Mouse (Mus musculus) gastrocnemius, adult 2 months (tissue): ENCODE measurements around the gene Tnni2. TPM values are rescaled to one million over a fixed set of nuclear protein-coding genes. Genes with fewer than 3 reads are reported as not detected.

Source experiments
- DNase-seq: peaks from one replicate; pipeline ENCODE4 v3.0.0; 2022
- H3K27ac ChIP-seq: fragments of 200-600 bp; 2 replicates; pipeline ENCODE4 v1.8.1; 2022; ENCODE audit warnings: mild to moderate bottlenecking
- H3K4me3 ChIP-seq: fragments of 200-600 bp; 2 replicates; pipeline ENCODE4 v1.8.1; 2022; ENCODE audit warnings: mild to moderate bottlenecking, moderate library complexity
- CTCF ChIP-seq: fragments of 200-600 bp; IDR thresholded peaks from 2 replicates; pipeline ENCODE4 v1.8.1; 2022; ENCODE audit warnings: antibody characterized with exemption, mild to moderate bottlenecking, moderate library complexity
- intact Hi-C: fragments of 180-260 bp; cut with DNase I; formaldehyde crosslinking; loops from one replicate; pipeline ENCODE4 v1.15.1; 2025
- total RNA-seq, 2 experiments: library from RNA; stranded (reverse); gene quantifications; 2 replicates each; pipeline ENCODE4 v1.2.3; 2021

The Tnni2 gene
- total RNA-seq, 2 experiments from 2014 or later, result 15,929 to 19,962 TPM

DNA sequence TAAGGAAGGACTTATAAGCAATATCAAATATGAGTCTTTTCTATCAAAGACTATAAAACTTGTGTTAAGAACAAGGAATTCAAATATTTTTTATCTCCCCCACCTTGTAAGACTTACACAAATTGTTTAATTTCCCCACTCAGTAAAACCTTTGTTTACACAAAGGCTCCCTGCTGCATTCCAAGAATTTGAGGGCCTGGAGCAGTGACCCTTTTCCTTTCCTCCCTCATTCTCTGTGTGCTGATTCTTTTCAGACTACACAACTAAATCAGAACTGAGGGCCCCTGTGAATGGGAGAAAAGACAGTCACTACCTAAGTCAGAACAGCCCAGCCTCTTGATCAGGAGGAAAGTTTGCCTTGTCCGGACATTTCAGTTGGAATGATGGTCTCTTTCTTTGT is 13.1 kb downstream of the Tnni2 start:
- intact Hi-C loops, result no loop called here
- H3K27ac ChIP-seq, result peak overlapping the region; percentile 35; the same call in 1 of the 2 replicates

DNA sequence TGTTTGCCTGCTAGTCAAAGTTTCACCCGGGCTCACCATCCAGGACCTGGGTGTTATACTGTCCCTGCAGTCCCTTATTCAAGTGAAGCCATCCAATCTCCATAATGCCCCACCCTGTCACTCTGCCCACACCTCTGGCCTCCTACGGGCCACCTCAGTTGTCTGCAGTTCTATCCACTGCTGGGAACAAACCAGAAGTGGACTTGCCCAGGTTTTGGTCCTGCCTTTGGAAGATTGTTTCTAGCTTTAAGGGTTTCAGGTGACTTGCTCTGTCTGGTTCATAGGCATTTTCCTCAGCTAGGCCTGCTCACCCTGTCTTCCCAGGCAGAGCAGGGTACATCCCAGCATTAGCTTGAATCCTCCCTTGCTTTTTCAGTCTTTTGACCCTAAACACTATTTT is 13.6 kb downstream of the Tnni2 start:
- peak; percentile 15 for DNase-seq
- Histone ChIP-seq H3K4me3 (no peak overlapping the region), H3K27ac (peak overlapping the region; percentile 46)
- no peak for TF ChIP-seq CTCF
- intact Hi-C loops, result no loop called here

More for the DNA sequence above, 13.1 kb downstream of the Tnni2 start:
- H3K4me3 ChIP-seq, result no peak overlapping the region
- no peak for TF ChIP-seq CTCF
- no peak for DNase-seq

DNA sequence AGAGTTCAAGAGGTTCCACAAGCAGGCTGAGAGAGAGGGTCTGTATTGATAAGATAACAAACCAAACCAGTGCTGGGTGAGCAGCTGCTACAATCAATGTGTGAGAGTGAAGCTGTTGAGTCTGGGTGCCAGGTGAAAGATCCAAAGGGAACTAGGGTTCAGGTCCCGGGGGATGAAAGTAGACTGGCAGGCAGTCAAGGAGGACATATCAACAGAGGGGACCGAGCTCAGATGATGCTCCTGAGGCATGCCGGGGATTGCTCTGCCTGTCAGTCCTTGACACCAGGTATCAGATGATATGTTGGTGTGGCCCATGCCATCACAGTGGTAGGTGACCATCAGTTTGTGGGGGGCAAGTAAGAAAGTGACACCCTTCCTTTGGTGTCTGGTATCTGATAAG is 15.2 kb downstream of the Tnni2 start:
- intact Hi-C loops, result no loop called here
- no peak for TF ChIP-seq CTCF

DNA sequence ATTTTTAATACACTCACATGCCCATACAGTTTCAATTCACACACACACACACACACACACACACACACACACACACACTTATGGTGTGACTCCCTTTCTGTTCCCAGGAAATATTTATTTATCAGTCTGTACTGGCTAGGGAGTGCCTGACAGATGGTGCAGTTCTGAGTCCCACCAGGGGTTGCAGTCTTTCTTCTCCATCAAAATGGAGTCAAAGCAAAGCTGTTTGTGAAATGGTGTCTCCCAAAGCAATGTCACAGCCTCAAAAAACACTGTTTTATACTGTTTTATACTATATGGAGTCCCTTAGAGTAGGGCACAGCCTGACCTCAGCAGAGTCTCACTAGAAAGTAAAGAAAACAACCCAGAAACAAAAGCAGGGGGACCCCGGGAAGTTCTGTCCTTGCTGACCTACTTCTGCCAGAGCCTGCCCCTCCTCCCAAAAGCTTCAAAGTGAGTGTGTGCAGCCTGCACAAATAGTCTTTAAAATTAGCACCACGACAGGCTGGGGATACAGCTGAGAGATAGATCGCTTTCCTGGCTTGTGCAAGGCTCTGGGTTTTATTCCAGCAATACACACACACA is 15.7 kb downstream of the Tnni2 start:
- TF ChIP-seq CTCF, result peak; percentile 27; the same call in 1 of the 2 replicates
- intact Hi-C loops, result no loop called here
- peak; percentile 61 for DNase-seq
- Histone ChIP-seq H3K27ac (peak overlapping the region; percentile 89), H3K4me3 (peak overlapping the region; percentile 16)

More for the DNA sequence above, 15.2 kb downstream of the Tnni2 start:
- DNase-seq, result peak; percentile 36
- Histone ChIP-seq H3K4me3 (no peak overlapping the region), H3K27ac (peak overlapping the region; percentile 89)

DNA sequence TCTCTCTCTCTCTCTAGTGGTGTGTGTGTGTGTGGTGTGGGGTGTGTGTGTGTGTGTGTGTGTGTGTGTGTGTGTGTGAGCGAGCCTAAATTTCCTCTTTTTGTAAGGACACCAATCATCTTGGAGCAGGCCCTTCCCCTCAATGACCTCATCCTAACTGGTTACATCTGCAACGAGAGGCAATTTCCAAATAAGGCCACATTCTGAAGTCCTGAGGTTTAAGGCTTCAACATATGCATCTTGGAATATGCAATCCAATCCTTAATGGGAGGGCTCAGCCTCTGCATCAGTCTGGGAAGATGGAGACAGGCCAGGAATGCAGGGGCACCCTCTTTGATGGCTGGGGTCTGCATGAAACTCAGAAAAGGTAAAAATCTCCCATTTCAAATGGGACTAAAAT is 16.4 kb downstream of the Tnni2 start:
- peak overlapping the region; percentile 89 for H3K27ac ChIP-seq

DNA sequence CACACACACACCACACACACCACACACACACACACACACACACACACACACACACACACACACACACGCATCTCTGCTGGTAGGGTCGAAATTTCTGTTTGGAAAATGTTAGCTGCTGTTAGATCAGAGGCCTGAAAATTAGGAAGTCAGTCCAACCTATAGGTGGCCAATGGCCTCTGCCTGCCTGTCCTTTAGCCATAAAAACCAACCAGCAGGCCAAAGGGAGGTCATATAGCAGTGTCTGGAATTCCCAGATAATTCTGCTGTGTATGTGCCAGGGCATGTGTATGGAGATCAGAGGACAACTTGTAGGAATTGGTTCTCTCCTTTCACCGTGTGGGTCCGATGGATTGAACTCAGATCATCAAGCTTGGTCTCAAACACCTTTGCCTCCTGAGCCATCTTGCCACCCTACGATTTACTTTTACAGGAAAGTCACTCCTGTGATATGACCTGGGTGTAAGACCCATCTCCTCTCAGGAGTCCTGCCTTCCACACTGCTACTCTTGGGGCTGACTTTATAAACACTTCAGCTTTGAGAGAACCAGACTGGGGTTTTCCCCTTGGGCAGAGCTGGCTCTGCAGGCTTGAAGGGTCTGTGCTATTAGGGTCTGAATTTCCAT is 17.2 kb downstream of the Tnni2 start:
- peak overlapping the region; percentile 93 for H3K27ac ChIP-seq
- no peak overlapping the region for H3K4me3 ChIP-seq
- intact Hi-C loops, result no loop called here
- TF ChIP-seq CTCF, result no peak
- peak; percentile 13 for DNase-seq

More for the DNA sequence above, 16.4 kb downstream of the Tnni2 start:
- no peak for TF ChIP-seq CTCF
- no peak overlapping the region for H3K4me3 ChIP-seq
- intact Hi-C loops, result no loop called here
- DNase-seq, result peak; percentile 21

DNA sequence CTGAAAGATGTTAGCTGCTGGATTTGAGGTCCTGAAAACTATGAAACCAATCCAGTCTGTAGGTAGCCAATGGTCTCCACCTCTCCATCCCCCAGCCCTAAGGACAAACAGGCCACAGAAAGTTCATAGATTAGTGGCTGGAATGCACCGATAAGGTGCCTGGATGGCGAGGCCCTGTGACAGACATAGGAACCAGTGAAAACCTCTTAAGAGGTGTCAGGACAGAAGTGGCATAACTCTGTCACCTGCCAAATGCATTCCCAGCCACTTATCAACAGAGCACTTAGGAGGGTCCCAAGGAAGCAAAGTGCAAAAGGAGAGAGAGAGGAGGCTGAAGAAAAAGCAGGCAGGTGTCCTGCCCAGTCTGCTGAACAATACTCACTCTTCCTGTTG is 17.7 kb downstream of the Tnni2 start:
- Histone ChIP-seq H3K27ac (peak overlapping the region; percentile 93), H3K4me3 (no peak overlapping the region)
- intact Hi-C loops, result no loop called here
- DNase-seq, result peak; percentile 8
- no peak for TF ChIP-seq CTCF

DNA sequence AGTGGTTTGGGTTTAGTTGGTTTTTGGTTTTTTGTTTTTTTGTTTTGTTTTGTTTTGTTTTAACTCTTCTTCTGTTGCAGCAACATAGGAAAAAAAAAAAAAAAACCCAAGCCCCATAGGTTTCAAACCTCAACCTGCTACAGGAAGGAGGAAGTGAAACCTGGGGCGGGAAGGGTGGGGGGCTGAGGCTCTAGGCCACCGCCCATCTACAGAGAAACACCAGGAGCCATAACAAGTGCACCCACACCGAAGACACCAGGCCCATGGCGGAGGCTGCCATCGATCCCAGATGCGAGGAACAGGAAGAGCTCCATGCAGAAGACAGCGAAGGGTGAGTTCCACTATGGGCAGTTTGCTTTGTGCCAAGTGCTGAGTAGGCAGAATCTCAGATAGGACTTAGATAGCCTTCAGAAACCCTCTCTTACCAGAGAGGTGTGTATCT is 19.0 kb downstream of the Tnni2 start, which contains the start of gene Lsp1:
Lsp1 (plus strand) TSS at position 174 of the 442 bp plus-strand sequence.
- H3K4me3 ChIP-seq, result peak within 1 kb of the TSS; percentile 55
- peak; percentile 29 for DNase-seq
- intact Hi-C loops, result no loop called here
- H3K27ac ChIP-seq, result peak within 1 kb of the TSS; percentile 93
- TF ChIP-seq CTCF, result no peak

DNA sequence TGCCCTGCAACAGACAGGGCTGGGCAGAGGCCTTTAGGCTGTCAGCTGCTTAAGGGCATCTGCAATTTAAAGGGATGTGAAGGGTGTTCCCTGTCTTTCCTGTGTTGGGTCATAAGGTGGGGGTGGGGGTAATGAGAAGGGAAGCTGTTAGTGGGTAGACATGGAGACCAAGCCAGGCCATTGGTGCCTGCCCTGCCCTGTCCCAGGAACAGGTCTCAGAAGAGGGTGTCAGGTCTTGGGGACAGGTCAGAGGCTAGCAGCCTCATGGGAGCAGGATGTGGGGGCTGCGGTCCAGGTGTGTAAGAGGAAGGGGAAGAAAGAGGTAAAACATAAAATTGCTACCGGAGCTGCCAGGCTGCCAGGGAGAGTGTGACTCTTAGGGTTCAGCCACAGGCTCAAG is 19.8 kb downstream of the Tnni2 start:
- Histone ChIP-seq H3K4me3 (peak overlapping the region; percentile 55), H3K27ac (peak overlapping the region; percentile 93)
- DNase-seq, result peak; percentile 31
- intact Hi-C loops, result no loop called here
- TF ChIP-seq CTCF, result no peak

DNA sequence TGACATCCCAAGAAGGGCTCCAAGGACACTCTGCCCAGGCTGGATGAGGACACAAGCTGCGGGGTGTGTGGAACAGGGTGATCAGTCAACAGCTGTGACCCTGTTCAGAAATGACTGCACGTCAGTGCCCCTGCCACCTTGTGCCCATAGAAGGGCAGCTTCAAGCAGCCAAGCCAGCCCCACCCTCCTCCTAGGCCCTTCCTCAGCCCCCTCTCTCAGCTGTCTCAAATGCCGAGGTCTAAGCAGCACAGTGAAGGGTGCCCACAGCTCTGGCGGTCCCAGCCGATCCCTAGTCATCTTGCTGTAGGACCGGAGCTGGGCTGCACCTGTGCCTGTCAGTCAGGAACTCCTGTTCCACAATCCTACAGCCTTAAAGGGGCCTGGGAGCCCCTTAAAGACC is 20.6 kb downstream of the Tnni2 start:
- H3K27ac ChIP-seq, result peak overlapping the region; percentile 93
- no peak for TF ChIP-seq CTCF
- intact Hi-C loops, result loop anchor here (1.0 kb wide), 1 partner anchor 33 kb away; no protein-coding TSS in a partner anchor

DNA sequence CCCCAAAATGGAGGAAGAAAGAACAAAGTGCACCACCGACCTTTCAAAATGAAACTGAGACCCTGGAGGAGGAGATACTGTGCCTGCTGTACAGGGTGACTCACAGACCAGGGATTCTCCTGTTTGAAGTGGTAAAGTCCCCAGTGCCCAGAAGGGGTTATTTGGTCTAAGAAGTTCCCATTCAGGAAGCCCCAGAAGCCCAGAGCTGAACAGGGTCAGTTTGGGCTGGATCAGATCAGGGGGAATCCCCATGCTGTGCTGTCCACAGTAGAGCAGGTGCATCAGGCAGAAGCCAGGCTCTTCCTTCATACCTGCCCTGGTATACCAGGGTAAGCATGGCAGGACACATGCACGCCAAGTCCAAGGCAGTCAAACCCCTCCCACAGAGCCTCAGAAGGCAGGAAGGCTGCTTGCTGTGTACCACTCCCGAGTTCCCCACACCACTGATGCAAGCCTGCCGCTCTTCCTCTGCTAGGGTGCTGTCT is 21.0 kb downstream of the Tnni2 start:
- H3K27ac ChIP-seq, result peak overlapping the region; percentile 93
- intact Hi-C loops, result loop anchor here (1.0 kb wide), 1 partner anchor 33 kb away; no protein-coding TSS in a partner anchor

More for the DNA sequence above, 20.6 kb downstream of the Tnni2 start:
- peak; percentile 91 for DNase-seq
- H3K4me3 ChIP-seq, result peak overlapping the region; percentile 55

DNA sequence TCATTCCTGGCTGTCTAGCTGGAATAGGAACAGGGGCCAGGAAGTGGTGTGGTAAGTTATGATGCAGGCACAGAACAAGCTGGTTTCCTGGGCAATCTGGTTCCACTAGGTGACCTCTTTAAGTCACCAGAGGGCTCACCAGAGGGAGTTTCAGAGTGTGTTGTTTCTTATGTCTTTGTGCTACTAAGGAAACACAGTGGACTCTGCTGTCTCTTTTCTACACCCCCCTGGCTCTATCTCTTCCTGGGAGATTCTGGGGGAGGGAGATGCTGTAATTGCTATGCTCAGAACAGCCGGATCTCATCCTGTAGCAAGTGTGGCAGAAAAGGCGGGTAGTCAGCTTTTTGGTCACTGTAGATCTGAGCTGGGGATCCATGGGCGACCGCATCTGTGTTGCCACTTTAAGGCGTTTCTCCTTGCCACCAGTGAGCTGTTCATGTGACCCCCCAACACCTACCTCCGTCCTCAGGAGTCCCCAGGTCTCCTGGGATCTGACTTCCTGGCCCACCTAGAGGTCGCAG is 28.6 kb downstream of the Tnni2 start:
- Histone ChIP-seq H3K27ac (peak overlapping the region; percentile 81), H3K4me3 (peak overlapping the region; percentile 7; the same call in 1 of the 2 replicates)
- intact Hi-C loops, result no loop called here
- DNase-seq, result peak; percentile 8
- TF ChIP-seq CTCF, result no peak

More for the DNA sequence above, 21.0 kb downstream of the Tnni2 start:
- DNase-seq, result peak; percentile 68
- peak overlapping the region; percentile 55 for H3K4me3 ChIP-seq
- no peak for TF ChIP-seq CTCF
